Mouse (Mus musculus) Patski (cell line): ENCODE results near the gene Plxna2. TPM values are rescaled to one million over a fixed set of nuclear protein-coding genes. Genes with fewer than 3 reads are reported as not detected.
A peak's percentile ranks its signal among the peaks of the same experiment; 100 is the strongest.

Source experiments
- ATAC-seq: fragments of 100-300 bp; one replicate; pipeline ENCODE4 v1.8.0; 2021
- CTCF ChIA-PET: fragments of 350-600 bp; sonication (Branson Sonifier 250); formaldehyde crosslinking; loops from one replicate; lab custom pipeline; 2022; ENCODE audit warnings: inconsistent platforms; lab: Charles Lee
- POLR2A ChIA-PET: fragments of 350-600 bp; sonication (Branson Sonifier 250); formaldehyde crosslinking; loops from one replicate; lab custom pipeline; 2022; ENCODE audit warnings: antibody characterized with exemption, inconsistent platforms; lab: Charles Lee
- DNase-seq: peaks from one replicate; pipeline ENCODE4 v3.0.0-alpha.2; 2011; ENCODE audit warnings: low read depth, low spot score
- H3K27me3 ChIP-seq: fragments of 371-371 bp; one replicate; pipeline ENCODE4 v1.5.1; 2021
- CTCF ChIP-seq: fragments of 100-300 bp; IDR thresholded peaks from one replicate; pipeline ENCODE4 v1.5.1; 2021
- in situ Hi-C: fragments of 300-500 bp; cut with MboI; formaldehyde crosslinking; loops from 3 replicates; pipeline ENCODE4 v1.11.1; 2018; ENCODE audit warnings: low pct_unique_long_range_greater_than_20kb, mixed read lengths
- polyA plus RNA-seq: library from polyadenylated mRNA; unstranded; gene quantifications from one replicate; pipeline ENCODE4 v1.2.3, GENCODE M21; 2021

The Plxna2 gene
- polyA plus RNA-seq, 1 experiment from 2014 or later = 26.2 TPM

DNA sequence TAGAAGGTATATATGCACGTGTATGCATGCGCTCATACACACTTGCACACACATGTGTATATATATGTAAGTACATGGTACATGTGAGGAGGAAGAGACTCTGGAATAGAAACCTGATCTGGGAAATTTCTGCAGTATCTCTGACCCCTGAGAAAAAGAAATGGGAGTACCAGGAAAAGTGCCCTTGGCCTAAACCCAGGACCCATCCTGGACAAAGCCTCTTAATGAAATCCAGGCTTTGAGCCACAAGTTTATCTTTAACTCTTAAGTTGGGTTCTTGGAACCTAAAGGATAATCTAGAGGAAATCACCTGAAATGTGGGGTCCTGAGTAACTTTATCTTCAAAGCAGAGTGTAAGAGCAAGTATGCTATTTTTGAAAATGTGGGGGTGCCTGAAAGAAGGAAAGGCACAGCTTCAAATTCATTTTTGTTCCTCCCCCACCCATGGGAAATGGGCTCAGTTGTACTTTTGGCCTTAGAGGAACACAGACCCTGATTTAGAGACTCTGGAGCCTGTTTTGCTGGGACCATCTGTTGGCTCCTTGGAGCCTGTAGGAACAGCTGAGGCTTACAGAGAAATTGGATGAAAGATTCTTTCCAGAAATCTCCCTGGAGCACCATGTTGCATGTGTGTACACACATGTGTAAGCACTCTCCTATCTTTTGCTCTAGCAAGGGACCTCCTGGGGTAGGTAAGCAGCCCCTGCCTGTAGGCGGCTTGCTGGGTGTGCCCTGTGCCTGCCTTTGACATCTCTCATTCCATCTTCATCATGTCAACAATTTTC is 57.3 kb downstream of the Plxna2 start:
- ChIA-PET POLR2A (no interaction called here), CTCF (no interaction called here)
- no peaks in the 10 kb centered on the region for H3K27me3 ChIP-seq
- ATAC-seq = no peak
- no peak for TF ChIP-seq CTCF
- in situ Hi-C loops = no loop called here
- no peak for DNase-seq

- DNase-seq = no peak
- ChIA-PET CTCF (interaction anchor here (1.3 kb wide), 1 partner anchor 14 kb away, joined by 3 read pairs; no protein-coding TSS in a partner anchor), POLR2A (no interaction called here)
- in situ Hi-C loops = no loop called here
- ATAC-seq = peak; percentile 89
- no peaks in the 10 kb centered on the region for H3K27me3 ChIP-seq
- TF ChIP-seq CTCF = no peak
Observed at GRCm38 (mm10) chr1:194675891-194676200, 57.8 kb downstream of the Plxna2 start.

GRCm38 (mm10) chr1:194677878-194678277 is 59.9 kb downstream of the Plxna2 start:
- no peak for TF ChIP-seq CTCF
- in situ Hi-C loops = no loop called here
- ATAC-seq = no peak

DNA sequence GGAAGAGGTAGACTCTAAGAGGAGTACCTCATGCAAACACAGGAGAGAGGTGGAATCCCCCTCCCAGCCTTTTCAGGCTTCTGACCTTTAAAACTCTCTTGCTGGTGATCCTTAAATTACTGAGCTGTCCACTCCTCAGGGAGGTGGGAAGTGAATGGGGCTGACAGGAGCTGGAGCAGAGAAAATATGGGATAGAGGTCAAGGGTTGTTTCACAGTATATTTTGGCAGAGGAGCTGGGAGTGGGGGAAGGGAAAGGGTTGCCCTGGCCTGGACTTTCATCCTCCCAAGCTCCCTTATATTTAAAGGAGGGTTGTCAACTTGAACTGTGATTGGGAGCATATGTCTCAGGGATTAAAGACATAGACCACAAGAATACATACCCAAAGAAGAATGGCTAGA is 61.1 kb downstream of the Plxna2 start:
- H3K27me3 ChIP-seq = no peaks in the 10 kb centered on the region
- in situ Hi-C loops = no loop called here
- CTCF ChIA-PET = interaction anchor here (0.8 to 2.0 kb wide), 3 partner anchors 19 to 60 kb away, joined by 3 to 7 read pairs (median 4); no protein-coding TSS in a partner anchor
- no peak for DNase-seq
- POLR2A ChIA-PET = interaction anchor here (0.7 kb wide), 1 partner anchor 12 kb away, joined by 3 read pairs; no protein-coding TSS in a partner anchor
- no peak for ATAC-seq
- TF ChIP-seq CTCF = no peak

More at GRCm38 (mm10) chr1:194677878-194678277, 59.9 kb downstream of the Plxna2 start:
- POLR2A ChIA-PET = no interaction called here
- H3K27me3 ChIP-seq = no peaks in the 10 kb centered on the region
- no peak for DNase-seq
- CTCF ChIA-PET = interaction anchor here (0.9 to 2.0 kb wide), 3 partner anchors 10 to 53 kb away, joined by 3 to 7 read pairs (median 3); no protein-coding TSS in a partner anchor

- no peak for TF ChIP-seq CTCF
- no peak for DNase-seq
- CTCF ChIA-PET = interaction anchor here (2.0 kb wide), 1 partner anchor 55 kb away, joined by 7 read pairs; no protein-coding TSS in a partner anchor
- in situ Hi-C loops = no loop called here
- POLR2A ChIA-PET = no interaction called here
- no peaks in the 10 kb centered on the region for H3K27me3 ChIP-seq
- no peak for ATAC-seq
Observed at GRCm38 (mm10) chr1:194680136-194680535, 62.1 kb downstream of the Plxna2 start.

DNA sequence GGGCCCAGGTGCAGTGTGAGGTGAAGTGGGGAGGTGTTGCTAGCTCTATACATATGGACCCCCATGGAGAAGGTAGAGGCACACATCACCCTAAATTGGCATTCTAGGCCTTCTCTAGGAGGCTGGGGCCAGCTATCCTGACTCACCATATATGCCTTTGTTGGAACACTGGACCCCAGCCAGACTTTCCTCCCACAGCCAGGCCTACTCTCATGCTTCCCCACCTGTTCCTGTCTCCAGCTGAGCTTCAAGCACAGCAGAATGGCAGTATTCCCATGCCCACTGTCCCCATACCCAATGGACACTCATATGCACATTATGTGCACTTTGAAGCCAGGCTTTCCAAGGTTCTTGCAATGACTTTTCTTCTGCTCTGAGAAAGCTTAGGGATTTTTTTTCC is 64.0 kb downstream of the Plxna2 start:
- ChIA-PET CTCF (interaction anchor here (1.4 kb wide), 1 partner anchor 41 kb away, joined by 4 read pairs; no protein-coding TSS in a partner anchor), POLR2A (no interaction called here)
- DNase-seq (no peak), ATAC-seq (no peak)
- no peaks in the 10 kb centered on the region for H3K27me3 ChIP-seq
- TF ChIP-seq CTCF = no peak
- in situ Hi-C loops = no loop called here

- no peak for TF ChIP-seq CTCF
- in situ Hi-C loops = no loop called here
Observed at GRCm38 (mm10) chr1:194683132-194683531, 65.1 kb downstream of the Plxna2 start.

GRCm38 (mm10) chr1:194685896-194686295 is 67.9 kb downstream of the Plxna2 start:
- no peak for ATAC-seq
- H3K27me3 ChIP-seq = no peaks in the 10 kb centered on the region
- no peak for DNase-seq
- TF ChIP-seq CTCF = no peak
- ChIA-PET CTCF (interaction anchor here (0.7 kb wide), 1 partner anchor 49 kb away, joined by 3 read pairs; no protein-coding TSS in a partner anchor), POLR2A (interaction anchor here (0.6 kb wide), 1 partner anchor 265 kb away, joined by 3 read pairs; no protein-coding TSS in a partner anchor)
- in situ Hi-C loops = no loop called here

More at GRCm38 (mm10) chr1:194683132-194683531, 65.1 kb downstream of the Plxna2 start:
- H3K27me3 ChIP-seq = no peaks in the 10 kb centered on the region
- POLR2A ChIA-PET = interaction anchor here (0.8 to 1.0 kb wide), 2 partner anchors 10 to 59 kb away, joined by 3 to 4 read pairs; no protein-coding TSS in a partner anchor
- DNase-seq = no peak
- peak; percentile 72 for ATAC-seq
- CTCF ChIA-PET = interaction anchor here (1.1 to 1.4 kb wide), 3 partner anchors 8 to 41 kb away, joined by 3 to 4 read pairs (median 3); no protein-coding TSS in a partner anchor

DNA sequence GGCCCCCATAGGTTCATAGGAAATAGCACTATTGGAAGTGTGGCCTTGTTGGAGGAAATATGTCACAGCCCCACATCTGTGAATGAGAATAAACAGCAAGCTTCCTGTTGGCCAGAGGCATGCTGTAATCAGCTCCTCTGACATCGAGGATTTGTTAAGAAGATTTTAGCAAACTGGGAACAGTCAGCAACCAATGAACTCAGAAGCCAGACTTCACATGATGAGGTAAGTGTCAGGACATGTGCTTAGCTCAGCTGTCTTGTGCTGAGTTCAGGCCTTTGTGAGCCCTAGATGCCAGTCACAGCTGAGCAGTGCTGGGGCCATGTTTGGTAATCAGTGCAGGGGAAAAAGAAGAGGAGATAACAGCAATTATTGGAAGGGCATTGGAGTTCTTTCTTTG is 69.7 kb downstream of the Plxna2 start:
- peak; percentile 8 for ATAC-seq
- no peak for TF ChIP-seq CTCF
- in situ Hi-C loops = no loop called here
- no peaks in the 10 kb centered on the region for H3K27me3 ChIP-seq
- no peak for DNase-seq
- POLR2A ChIA-PET = no interaction called here
- CTCF ChIA-PET = interaction anchor here (1.1 to 1.6 kb wide), 4 partner anchors 9 to 59 kb away, joined by 3 to 5 read pairs (median 3); no protein-coding TSS in a partner anchor

- TF ChIP-seq CTCF = no peak
- in situ Hi-C loops = no loop called here
- H3K27me3 ChIP-seq = no peaks in the 10 kb centered on the region
- POLR2A ChIA-PET = no interaction called here
- no peak for ATAC-seq
- no peak for DNase-seq
- CTCF ChIA-PET = interaction anchor here (1.1 to 1.3 kb wide), 3 partner anchors 29 to 59 kb away, joined by 3 read pairs; no protein-coding TSS in a partner anchor
Observed at GRCm38 (mm10) chr1:194688161-194688560, 70.1 kb downstream of the Plxna2 start.
